Mouse (Mus musculus) bone marrow, adult 2 months (tissue): ENCODE data around the gene Ugt1a6a.

Experiments used
- CTCF ChIP-seq: fragments of 200-500 bp; IDR thresholded peaks from 2 replicates; pipeline ENCODE4 v1.5.1; 2011; ENCODE audit warnings: low read length, control low read depth; ENCODE audit not compliant: control insufficient read depth, insufficient read depth
- POLR2A ChIP-seq: fragments of 200-500 bp; IDR thresholded peaks from 2 replicates; pipeline ENCODE4 v1.6.1; 2011; ENCODE audit warnings: low read depth, mild to moderate bottlenecking, control low read depth, low read length, borderline replicate concordance; ENCODE audit not compliant: control insufficient read depth

GRCm38 (mm10) chr1:88086125-88086524, 48.5 kb upstream of the Ugt1a6a start:
- TF ChIP-seq CTCF: no peak
- TF ChIP-seq POLR2A: no peak
